22 mouse cellular contexts compared by ENCODE assay signal in genomic region chr16:88711245-88711644, GRCm38 (mm10). TPM values are rescaled to one million over a fixed set of nuclear protein-coding genes. Genes with fewer than 3 reads are reported as not detected.
DNase-seq lines count a peak whose midpoint lies in the region; ATAC-seq and TF ChIP-seq lines count a peak whose summit lies in the region.
"Had no signal": no experiment of that assay in that cellular context is flagged by ENCODE, and none has a peak within 500 bp of the region (broad histone marks: within the 10 kb centered on the region; RNA-seq: fewer than 3 reads in every experiment).

No protein-coding gene starts in this region.

- H3K27ac ChIP-seq in liver, embryonic 14.5 days, result no peak overlapping the region
- H3K27ac ChIP-seq in liver, embryonic 11.5 days (ENCODE audit: low read depth, low read length), result no peak overlapping the region
- no peak overlapping the region for H3K27ac ChIP-seq in cortical plate, adult 2 months (ENCODE audit: insufficient read depth, low read length)
- H3K27ac ChIP-seq: forebrain, embryonic 10.5 days; heart, embryonic 15.5 days; hindbrain, embryonic 13.5 days; limb, embryonic 10.5 days; lung, embryonic 15.5 days had no signal

- WGBS in liver, embryonic 14.5 days (ENCODE audit: insufficient replicate concordance), result 55% methylated on average over 6 of the region's 6 CpGs
- WGBS in liver, embryonic 11.5 days, result 78% methylated on average over 6 of the region's 6 CpGs

- H3K4me2 ChIP-seq in liver, embryonic 14.5 days (ENCODE audit: low read depth), result no peak overlapping the region
- no peak overlapping the region for H3K4me2 ChIP-seq in liver, embryonic 11.5 days
- H3K4me2 ChIP-seq: heart, embryonic 15.5 days; hindbrain, embryonic 13.5 days; lung, embryonic 15.5 days had no signal

- TF ChIP-seq POLR2A in cortical plate, adult 2 months (IDR thresholded peaks at IDR 0.05; ENCODE audit: extremely low read depth, insufficient read depth, low read length), result no peak

- no peak overlapping the region for H3K9ac ChIP-seq in liver, embryonic 14.5 days (replicated peaks)
- H3K9ac ChIP-seq in liver, embryonic 11.5 days (ENCODE audit: low read depth, low read length), result no peak overlapping the region
- H3K9ac ChIP-seq: heart, embryonic 15.5 days; hindbrain, embryonic 13.5 days; lung, embryonic 15.5 days had no signal

- H3K27me3 ChIP-seq in liver, embryonic 14.5 days (ENCODE audit: control insufficient read depth, insufficient read depth, low read length), result no peaks in the 10 kb centered on the region
- H3K27me3 ChIP-seq in liver, embryonic 11.5 days (replicated peaks; ENCODE audit: control insufficient read depth, insufficient read depth, low read length), result no peaks in the 10 kb centered on the region
- H3K27me3 ChIP-seq in E14TG2a.4 (ENCODE audit: insufficient read depth, low read length), result peaks cover 5% of the 10 kb centered on the region
- H3K27me3 ChIP-seq: heart, embryonic 15.5 days; hindbrain, embryonic 13.5 days; lung, embryonic 15.5 days had no signal

- DNase-seq in embryo, embryonic 11 days, result peak; percentile 21
- no peak for DNase-seq in embryo, embryonic 10 days (ENCODE audit: low spot score)
- no peak for DNase-seq in liver, embryonic 14.5 days (ENCODE audit: low read depth in 3 of 3, low spot score in 3 of 3)
- DNase-seq in liver, embryonic 11.5 days (ENCODE audit: low spot score), result no peak
- no peak for DNase-seq in frontal cortex, postnatal 25 days (ENCODE audit: low spot score in 2 of 2)
- DNase-seq in adrenal gland, postnatal 36 days, result no peak
- DNase-seq: cerebellum, postnatal 36 days; kidney, adult 18-20 months had no signal

- no peak for TF ChIP-seq EP300 in liver, embryonic 14.5 days (IDR thresholded peaks at IDR 0.05; ENCODE audit: low read depth)

- H3K4me1 ChIP-seq in liver, embryonic 14.5 days (replicated peaks; ENCODE audit: control insufficient read depth in 2 of 2, insufficient read depth in 2 of 2, low read length in 1 of 2), result no peaks in the 10 kb centered on the region
- H3K4me1 ChIP-seq in liver, embryonic 11.5 days (replicated peaks; ENCODE audit: control insufficient read depth, insufficient read depth, low read length), result no peaks in the 10 kb centered on the region
- no peaks in the 10 kb centered on the region for H3K4me1 ChIP-seq in E14TG2a.4 (replicated peaks; ENCODE audit: low read depth, low read length)
- no peaks in the 10 kb centered on the region for H3K4me1 ChIP-seq in cortical plate, adult 2 months (ENCODE audit: control insufficient read depth, insufficient read depth, low read length)
- H3K4me1 ChIP-seq: forebrain, embryonic 10.5 days; heart, embryonic 15.5 days; hindbrain, embryonic 13.5 days; limb, embryonic 10.5 days; lung, embryonic 15.5 days had no signal

- 0 out of 2 replicates have a peak, but pooled peaks have one; percentile 15 for TF ChIP-seq CTCF in liver, embryonic 14.5 days (IDR thresholded peaks at IDR 0.05; ENCODE audit: low read depth)
- TF ChIP-seq CTCF in E14TG2a.4 (conservative IDR thresholded peaks at IDR 0.05; ENCODE audit: low read length), result peak; percentile 22; the same call in 1 of the 2 replicates
- TF ChIP-seq CTCF in cortical plate, adult 2 months (IDR thresholded peaks at IDR 0.05; ENCODE audit: extremely low read depth, insufficient read depth, low read length), result 0 out of 2 replicates have a peak, but pooled peaks have one; percentile 15

- ATAC-seq in liver, embryonic 14.5 days (ENCODE audit: insufficient read depth), result no peak
- no peak for ATAC-seq in liver, embryonic 11.5 days (replicated peaks; ENCODE audit: low FRiP score)

- H3K9me3 ChIP-seq in liver, embryonic 14.5 days (ENCODE audit: control insufficient read depth, low read length), result no peaks in the 10 kb centered on the region
- no peaks in the 10 kb centered on the region for H3K9me3 ChIP-seq in liver, embryonic 11.5 days (ENCODE audit: control insufficient read depth, low read length)
- peaks cover 23% of the 10 kb centered on the region for H3K9me3 ChIP-seq in E14TG2a.4 (ENCODE audit: low read length)
- H3K9me3 ChIP-seq: forebrain, embryonic 10.5 days; heart, embryonic 15.5 days; hindbrain, embryonic 13.5 days; limb, embryonic 10.5 days; lung, embryonic 15.5 days had no signal

- H3K4me3 ChIP-seq in liver, embryonic 14.5 days (ENCODE audit: insufficient read depth in 1 of 2, low read depth in 2 of 2, low read length in 2 of 2), result no peak overlapping the region
- no peak overlapping the region for H3K4me3 ChIP-seq in liver, embryonic 11.5 days (ENCODE audit: low read depth, low read length)
- H3K4me3 ChIP-seq in E14TG2a.4 (replicated peaks; ENCODE audit: low read length), result no peak overlapping the region
- H3K4me3 ChIP-seq in cortical plate, adult 2 months (ENCODE audit: insufficient read depth, low read length), result no peak overlapping the region
- H3K4me3 ChIP-seq: forebrain, embryonic 10.5 days; heart, embryonic 15.5 days; hindbrain, embryonic 13.5 days; limb, embryonic 10.5 days; lung, embryonic 15.5 days; myocyte had no signal

- no peaks in the 10 kb centered on the region for H3K36me3 ChIP-seq in liver, embryonic 14.5 days (replicated peaks; ENCODE audit: control insufficient read depth, insufficient read depth, low read depth)
- no peaks in the 10 kb centered on the region for H3K36me3 ChIP-seq in liver, embryonic 11.5 days (ENCODE audit: control insufficient read depth, insufficient read depth, low read length)
- H3K36me3 ChIP-seq in E14TG2a.4 (ENCODE audit: insufficient read depth, low read length), result no peaks in the 10 kb centered on the region
- H3K36me3 ChIP-seq: forebrain, embryonic 10.5 days; heart, embryonic 15.5 days; hindbrain, embryonic 13.5 days; limb, embryonic 10.5 days; lung, embryonic 15.5 days had no signal

RNA-seq across cellular contexts. Expression of gene 2310061N02Rik, which starts 3.5 kb away (rescaled TPM):
- polyA plus RNA-seq in liver, embryonic 14.5 days (2012; rRNA removed), result not detected in 2 replicates
- polyA plus RNA-seq in liver, embryonic 14.5 days (2014; fragmentation: Nextera tagmentation; extraction: Ambion mirVana), result not detected in 2 replicates
- not detected in 2 replicates for polyA plus RNA-seq in liver, embryonic 11.5 days (2014; fragmentation: Nextera tagmentation; extraction: Ambion mirVana)
- polyA plus RNA-seq in cortical plate, adult 2 months (2012; rRNA removed), result not detected in 2 replicates
- not detected for total RNA-seq in adrenal gland, postnatal 36 days (2021)
- total RNA-seq: adrenal gland, postnatal 4 days; granulocyte monocyte progenitor cell, adult 5-6 weeks; left cerebral cortex, adult 18-20 months; MEL had no signal
- polyA plus RNA-seq: embryonic facial prominence, embryonic 14.5 days; forebrain, embryonic 10.5 days; heart, embryonic 15.5 days; hindbrain, embryonic 13.5 days; large intestine, adult 2 months; limb, embryonic 10.5 days; lung, embryonic 15.5 days; myocyte had no signal

RNA-seq across cellular contexts. Expression of gene Krtap13-1, which starts 17.4 kb away (rescaled TPM):
- polyA plus RNA-seq in liver, embryonic 14.5 days (2012; rRNA removed), result not detected in 2 replicates
- not detected in 2 replicates for polyA plus RNA-seq in liver, embryonic 14.5 days (2014; fragmentation: Nextera tagmentation; extraction: Ambion mirVana)
- polyA plus RNA-seq in liver, embryonic 11.5 days (2014; fragmentation: Nextera tagmentation; extraction: Ambion mirVana), result not detected in 2 replicates
- not detected in 2 replicates for polyA plus RNA-seq in cortical plate, adult 2 months (2012; rRNA removed)
- not detected for total RNA-seq in adrenal gland, postnatal 36 days (2021)
- total RNA-seq: adrenal gland, postnatal 4 days; granulocyte monocyte progenitor cell, adult 5-6 weeks; left cerebral cortex, adult 18-20 months; MEL had no signal
- polyA plus RNA-seq: embryonic facial prominence, embryonic 14.5 days; forebrain, embryonic 10.5 days; heart, embryonic 15.5 days; hindbrain, embryonic 13.5 days; large intestine, adult 2 months; limb, embryonic 10.5 days; lung, embryonic 15.5 days; myocyte had no signal

RNA-seq across cellular contexts. Expression of gene Krtap27-1, which starts 39.8 kb away (rescaled TPM):
- not detected in 2 replicates for polyA plus RNA-seq in liver, embryonic 14.5 days (2012; rRNA removed)
- not detected in 2 replicates for polyA plus RNA-seq in liver, embryonic 14.5 days (2014; fragmentation: Nextera tagmentation; extraction: Ambion mirVana)
- not detected in 2 replicates for polyA plus RNA-seq in liver, embryonic 11.5 days (2014; fragmentation: Nextera tagmentation; extraction: Ambion mirVana)
- polyA plus RNA-seq in cortical plate, adult 2 months (2012; rRNA removed), result not detected in 2 replicates
- total RNA-seq in adrenal gland, postnatal 36 days (2021), result not detected
- total RNA-seq: adrenal gland, postnatal 4 days; granulocyte monocyte progenitor cell, adult 5-6 weeks; left cerebral cortex, adult 18-20 months; MEL had no signal
- polyA plus RNA-seq: embryonic facial prominence, embryonic 14.5 days; forebrain, embryonic 10.5 days; heart, embryonic 15.5 days; hindbrain, embryonic 13.5 days; large intestine, adult 2 months; limb, embryonic 10.5 days; lung, embryonic 15.5 days; myocyte had no signal

RNA-seq across cellular contexts. Expression of gene Krtap13, which starts 40.2 kb away (rescaled TPM):
- not detected in 2 replicates for polyA plus RNA-seq in liver, embryonic 14.5 days (2012; rRNA removed)
- polyA plus RNA-seq in liver, embryonic 14.5 days (2014; fragmentation: Nextera tagmentation; extraction: Ambion mirVana), result not detected in 2 replicates
- not detected in 2 replicates for polyA plus RNA-seq in liver, embryonic 11.5 days (2014; fragmentation: Nextera tagmentation; extraction: Ambion mirVana)
- polyA plus RNA-seq in cortical plate, adult 2 months (2012; rRNA removed), result not detected in 2 replicates
- total RNA-seq in adrenal gland, postnatal 36 days (2021), result not detected
- total RNA-seq: adrenal gland, postnatal 4 days; granulocyte monocyte progenitor cell, adult 5-6 weeks; left cerebral cortex, adult 18-20 months; MEL had no signal
- polyA plus RNA-seq: forebrain, embryonic 10.5 days; heart, embryonic 15.5 days; hindbrain, embryonic 13.5 days; large intestine, adult 2 months; limb, embryonic 10.5 days; lung, embryonic 15.5 days; myocyte had no signal

RNA-seq across cellular contexts. Expression of gene 2310034C09Rik, which starts 47.4 kb away (rescaled TPM):
- polyA plus RNA-seq in liver, embryonic 14.5 days (2012; rRNA removed), result not detected in 2 replicates
- not detected in 2 replicates for polyA plus RNA-seq in liver, embryonic 14.5 days (2014; fragmentation: Nextera tagmentation; extraction: Ambion mirVana)
- not detected in 2 replicates for polyA plus RNA-seq in liver, embryonic 11.5 days (2014; fragmentation: Nextera tagmentation; extraction: Ambion mirVana)
- not detected in 2 replicates for polyA plus RNA-seq in cortical plate, adult 2 months (2012; rRNA removed)
- total RNA-seq in adrenal gland, postnatal 36 days (2021), result not detected
- total RNA-seq: adrenal gland, postnatal 4 days; granulocyte monocyte progenitor cell, adult 5-6 weeks; left cerebral cortex, adult 18-20 months; MEL had no signal
- polyA plus RNA-seq: forebrain, embryonic 10.5 days; heart, embryonic 15.5 days; hindbrain, embryonic 13.5 days; large intestine, adult 2 months; limb, embryonic 10.5 days; lung, embryonic 15.5 days; myocyte had no signal
